9 mouse cellular contexts compared by ENCODE assay signal in the genomic region with DNA sequence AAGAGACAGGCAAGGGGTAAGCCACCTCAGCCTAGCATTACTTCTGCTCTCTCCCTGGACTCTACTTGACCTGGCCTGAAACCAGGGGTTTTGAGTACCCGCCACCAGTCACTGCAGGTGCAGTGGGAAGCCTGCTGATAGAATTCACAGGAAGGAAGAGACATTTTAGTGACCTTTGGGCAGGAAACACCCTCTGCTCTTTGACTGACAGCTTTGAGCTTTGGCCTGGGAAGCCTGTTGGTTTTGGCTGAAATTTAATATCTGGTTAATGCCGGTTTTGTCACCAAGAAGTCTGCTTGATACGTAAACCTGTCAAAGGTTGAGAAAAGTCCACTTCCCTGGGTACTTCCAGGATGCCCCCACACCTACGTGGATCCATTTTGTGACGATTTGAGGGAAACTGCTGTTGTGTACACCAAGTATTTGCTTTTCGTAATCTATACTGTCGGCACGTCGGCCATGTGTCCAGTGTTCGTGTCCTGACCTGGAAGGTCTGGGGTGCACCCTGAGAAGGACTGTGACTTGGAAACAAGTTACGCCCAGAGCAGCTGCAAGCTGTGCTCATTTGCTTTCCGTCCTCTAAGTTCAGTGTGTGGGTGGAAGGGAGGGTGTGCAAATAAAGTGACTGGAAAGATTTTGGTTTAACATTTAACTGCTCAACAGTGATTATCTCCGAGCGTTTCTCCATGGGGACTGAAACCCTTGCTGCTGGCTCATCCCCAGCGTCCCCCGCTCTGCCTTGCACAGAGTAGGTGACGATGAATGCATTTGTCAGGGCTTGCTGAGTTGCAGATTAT.
A peak's percentile ranks its signal among the peaks of the same experiment; 100 is the strongest.
DNase-seq lines count a peak whose midpoint lies in the region; ATAC-seq lines count a peak whose summit lies in the region.
"Had no signal": no experiment of that assay in that cellular context is flagged by ENCODE, and none has a peak within 500 bp of the region (broad histone marks: within the 10 kb centered on the region; RNA-seq: fewer than 3 reads in every experiment).

No protein-coding gene starts in this region.

- WGBS in hindbrain, embryonic 11.5 days = 62% methylated on average over 17 of the region's 17 CpGs

- H3K4me1 ChIP-seq in hindbrain, embryonic 11.5 days (replicated peaks; ENCODE audit: control insufficient read depth, insufficient read depth, low read length) = no peaks in the 10 kb centered on the region; the same call in 1 of the 2 replicates

- peak; percentile 70 for DNase-seq in left cerebral cortex, adult 11 months (ENCODE audit: low spot score)
- DNase-seq in left cerebral cortex, postnatal 4 days = no peak
- DNase-seq in heart, postnatal 14 days = peak; percentile 21 to 22
- DNase-seq in layer of hippocampus, adult 8-10 months (ENCODE audit: low spot score in 2 of 2) = peak; percentile 41 to 53
- peak; percentile 66 for DNase-seq in right cerebral cortex, postnatal 25 days
- no peak for DNase-seq in hindbrain, embryonic 11.5 days (ENCODE audit: low spot score)
- DNase-seq in cerebellum, adult 11-12 months = no peak
- DNase-seq in cerebellum, adult 9-11 months = no peak

- ATAC-seq in hindbrain, embryonic 11.5 days (ENCODE audit: low FRiP score) = no peak

- no peak overlapping the region for H3K9ac ChIP-seq in hindbrain, embryonic 11.5 days (ENCODE audit: low read depth, low read length)
- H3K9ac ChIP-seq: midbrain, embryonic 12.5 days had no signal

- H3K27ac ChIP-seq in hindbrain, embryonic 11.5 days (ENCODE audit: low read depth, low read length) = no peak overlapping the region
- H3K27ac ChIP-seq: midbrain, embryonic 12.5 days had no signal

- H3K4me3 ChIP-seq in hindbrain, embryonic 11.5 days (ENCODE audit: low read depth, low read length) = no peak overlapping the region
- H3K4me3 ChIP-seq: midbrain, embryonic 12.5 days had no signal

- no peaks in the 10 kb centered on the region for H3K9me3 ChIP-seq in hindbrain, embryonic 11.5 days (ENCODE audit: control insufficient read depth, low read length)
- H3K9me3 ChIP-seq: midbrain, embryonic 12.5 days had no signal

- intact Hi-C loops in left cerebral cortex, postnatal 4 days (cut with DNase I) = no loop called here
- intact Hi-C loops in heart, postnatal 14 days (cut with DNase I) = no loop called here

- no peak overlapping the region for H3K4me2 ChIP-seq in hindbrain, embryonic 11.5 days (replicated peaks; ENCODE audit: low read depth, low read length)
- H3K4me2 ChIP-seq: midbrain, embryonic 12.5 days had no signal

- H3K27me3 ChIP-seq in hindbrain, embryonic 11.5 days (ENCODE audit: control insufficient read depth, insufficient read depth, low read length) = peaks cover 54% of the 10 kb centered on the region

- H3K36me3 ChIP-seq in hindbrain, embryonic 11.5 days (ENCODE audit: control insufficient read depth, insufficient read depth, low read length) = no peaks in the 10 kb centered on the region
- H3K36me3 ChIP-seq: midbrain, embryonic 12.5 days had no signal

Comparison
In these comparisons a context has a peak if more than half of its experiments do, and no peak if none do; other contexts are left out.
1. DNase-seq: peak in left cerebral cortex, adult 11 months (single experiment), heart, postnatal 14 days (2 of 2), layer of hippocampus, adult 8-10 months (2 of 2) and right cerebral cortex, postnatal 25 days (single experiment); none in left cerebral cortex, postnatal 4 days (single experiment), hindbrain, embryonic 11.5 days (single experiment), cerebellum, adult 11-12 months (single experiment) and cerebellum, adult 9-11 months (single experiment).